Mouse (Mus musculus): ENCODE data around the gene Nav2. TPM values are rescaled to one million over a fixed set of nuclear protein-coding genes. Genes with fewer than 3 reads are reported as not detected.

Gene Nav2
- polyA plus RNA-seq, 1 experiment: 21.9 TPM

DNA sequence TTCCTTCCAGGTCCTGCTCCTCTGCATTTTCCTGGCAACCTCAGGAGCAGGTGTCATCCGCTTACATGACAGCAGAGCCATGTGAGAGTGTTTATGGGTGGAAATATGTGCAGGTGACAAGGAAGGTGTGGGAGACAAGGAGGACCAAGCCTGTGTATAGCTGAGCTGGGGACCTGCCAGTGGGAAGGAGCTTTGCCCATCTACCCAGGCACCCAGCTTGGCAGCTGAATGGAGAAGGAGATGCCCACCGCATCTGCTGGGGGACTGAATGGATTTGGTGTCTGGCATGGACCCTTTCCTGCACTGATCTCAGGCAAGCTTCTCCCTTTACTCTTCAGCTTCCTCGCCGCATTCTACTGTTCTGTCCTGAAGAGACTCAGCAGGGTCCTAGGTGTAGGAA lies 13.0 kb upstream of the Nav2 start:
- no peaks in the 10 kb centered on the region for H3K79me2 ChIP-seq (ENCODE audit: control insufficient read depth, insufficient read depth)
- no peak overlapping the region for H3K4me3 ChIP-seq
- no peak overlapping the region for H3K4me2 ChIP-seq (ENCODE audit: low read depth)
- H3ac ChIP-seq (ENCODE audit: control insufficient read depth, insufficient read length): no peak overlapping the region
- H3K27me3 ChIP-seq (ENCODE audit: control insufficient read depth, insufficient read depth, insufficient read length): no peaks in the 10 kb centered on the region
- TF ChIP-seq TCF12 (IDR thresholded peaks at IDR 0.05; ENCODE audit: insufficient read depth, poor library complexity, severe bottlenecking) (no peak), CEBPB (IDR thresholded peaks at IDR 0.05; ENCODE audit: insufficient read depth, poor library complexity, severe bottlenecking) (no peak), REST (IDR thresholded peaks at IDR 0.05; ENCODE audit: insufficient read depth, insufficient read length) (no peak), E2F4 (IDR thresholded peaks at IDR 0.05; ENCODE audit: insufficient read depth) (no peak), TCF3 (IDR thresholded peaks at IDR 0.05; ENCODE audit: insufficient read length, low read depth) (no peak), SRF (IDR thresholded peaks at IDR 0.05; ENCODE audit: control insufficient read depth, insufficient read length, low read depth) (no peak), POLR2A (IDR thresholded peaks at IDR 0.05; ENCODE audit: insufficient read length, low read depth) (no peak), POLR2AphosphoS2 (IDR thresholded peaks at IDR 0.05; ENCODE audit: insufficient read length, low read depth) (no peak), MYOG (IDR thresholded peaks at IDR 0.05; ENCODE audit: control insufficient read depth in 1 of 3, insufficient read depth in 1 of 3, insufficient read length in 2 of 3, low read depth in 2 of 3) (no peak), MAX (IDR thresholded peaks at IDR 0.05; ENCODE audit: low read depth) (no peak), USF1 (IDR thresholded peaks at IDR 0.05; ENCODE audit: low read depth) (no peak)
- no peaks in the 10 kb centered on the region for H3K36me3 ChIP-seq (ENCODE audit: control insufficient read depth, insufficient read depth)

DNA sequence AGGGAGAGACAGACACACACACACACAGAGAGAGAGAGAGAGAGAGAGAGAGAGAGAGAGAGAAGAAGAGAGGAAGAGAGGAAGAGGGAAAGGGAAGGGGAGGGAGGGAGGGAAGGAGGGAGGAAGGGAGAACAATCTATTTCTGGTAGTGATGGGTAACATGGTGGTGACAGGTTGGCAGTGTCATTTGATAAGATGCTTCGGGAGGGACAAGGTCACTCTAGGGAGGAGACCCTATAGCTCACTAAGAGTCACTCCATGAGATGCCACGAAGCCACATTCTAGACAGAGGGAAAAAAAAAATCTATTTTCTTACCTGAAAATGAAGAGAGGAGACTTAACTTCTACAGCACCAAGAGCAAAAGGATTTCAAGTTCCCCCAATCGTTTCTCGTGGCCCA lies 12.5 kb upstream of the Nav2 start:
- H3K4me2 ChIP-seq (ENCODE audit: low read depth): no peak overlapping the region
- no peaks in the 10 kb centered on the region for H3K27me3 ChIP-seq (ENCODE audit: control insufficient read depth, insufficient read depth, insufficient read length)
- H3K36me3 ChIP-seq (ENCODE audit: control insufficient read depth, insufficient read depth): no peaks in the 10 kb centered on the region
- H3K79me2 ChIP-seq (ENCODE audit: control insufficient read depth, insufficient read depth): no peaks in the 10 kb centered on the region
- TF ChIP-seq TCF3 (IDR thresholded peaks at IDR 0.05; ENCODE audit: insufficient read length, low read depth) (no peak), SRF (IDR thresholded peaks at IDR 0.05; ENCODE audit: control insufficient read depth, insufficient read length, low read depth) (no peak), TCF12 (IDR thresholded peaks at IDR 0.05; ENCODE audit: insufficient read depth, poor library complexity, severe bottlenecking) (no peak), POLR2AphosphoS2 (IDR thresholded peaks at IDR 0.05; ENCODE audit: insufficient read length, low read depth) (no peak), E2F4 (IDR thresholded peaks at IDR 0.05; ENCODE audit: insufficient read depth) (no peak)
- no peak overlapping the region for H3K4me3 ChIP-seq
- no peak overlapping the region for H3ac ChIP-seq (ENCODE audit: control insufficient read depth, insufficient read length)

DNA sequence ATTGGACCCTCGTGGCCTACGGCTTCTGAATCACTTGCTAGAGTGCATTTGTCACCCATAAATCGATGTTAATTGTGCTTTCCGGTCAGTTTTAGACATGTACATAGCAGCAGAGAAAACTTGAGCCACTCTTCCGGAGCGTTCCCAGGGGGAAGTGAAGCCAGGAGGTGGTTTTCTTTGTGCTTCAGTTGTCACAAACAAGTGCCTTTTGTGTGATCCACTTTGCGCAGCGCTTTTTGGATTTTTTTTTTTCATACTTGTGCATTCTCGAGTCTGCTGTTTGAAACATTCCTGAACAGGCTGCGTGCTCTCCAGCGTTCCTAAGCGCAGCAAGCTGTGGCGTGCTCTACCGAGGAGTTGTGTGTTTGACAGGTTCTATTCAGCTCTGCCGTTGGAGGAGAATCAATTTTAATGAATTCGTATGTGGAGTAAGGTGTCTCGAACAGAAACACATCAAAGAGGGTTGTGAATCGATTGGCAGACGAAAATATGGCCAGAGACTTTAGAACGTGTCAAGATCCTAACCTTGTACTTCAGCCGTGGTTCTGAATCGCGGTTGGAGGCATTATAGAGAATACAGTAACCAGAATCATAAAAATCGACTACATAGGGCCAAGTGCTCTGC lies 10.9 kb upstream of the Nav2 start:
- no peak overlapping the region for H3K4me3 ChIP-seq
- H3K36me3 ChIP-seq (ENCODE audit: control insufficient read depth, insufficient read depth): no peaks in the 10 kb centered on the region
- no peaks in the 10 kb centered on the region for H3K79me2 ChIP-seq (ENCODE audit: control insufficient read depth, insufficient read depth)
- no peak overlapping the region for H3ac ChIP-seq (ENCODE audit: control insufficient read depth, insufficient read length)
- TF ChIP-seq TCF12 (IDR thresholded peaks at IDR 0.05; ENCODE audit: insufficient read depth, poor library complexity, severe bottlenecking) (no peak), E2F4 (IDR thresholded peaks at IDR 0.05; ENCODE audit: insufficient read depth) (no peak), TCF3 (IDR thresholded peaks at IDR 0.05; ENCODE audit: insufficient read length, low read depth) (no peak)
- no peaks in the 10 kb centered on the region for H3K27me3 ChIP-seq (ENCODE audit: control insufficient read depth, insufficient read depth, insufficient read length)
- no peak overlapping the region for H3K4me2 ChIP-seq (ENCODE audit: low read depth)

DNA sequence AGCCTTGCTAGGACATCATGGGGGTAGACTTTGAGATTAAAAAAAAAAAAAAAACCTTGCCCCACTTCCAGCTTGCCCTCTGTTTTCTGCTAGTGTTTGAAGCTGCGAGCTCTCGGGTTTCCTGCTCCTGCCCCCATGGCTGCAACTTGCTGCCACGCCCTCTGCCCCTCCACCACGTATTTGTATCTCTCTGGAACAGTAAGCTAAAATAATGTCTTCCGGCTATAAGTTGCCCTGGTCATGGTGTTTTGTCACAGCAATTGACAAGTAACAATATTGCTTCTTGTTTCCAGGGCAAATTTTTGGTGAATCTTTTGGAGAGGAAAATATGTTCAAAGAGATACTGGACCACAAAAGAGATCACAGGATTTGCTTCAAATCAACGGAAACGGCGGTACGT lies 10.1 kb upstream of the Nav2 start:
- Histone ChIP-seq H3K79me2 (ENCODE audit: control insufficient read depth, insufficient read depth) (no peaks in the 10 kb centered on the region), H3K4me2 (ENCODE audit: low read depth) (no peak overlapping the region), H3K36me3 (ENCODE audit: control insufficient read depth, insufficient read depth) (no peaks in the 10 kb centered on the region), H3K4me3 (no peak overlapping the region), H3K27me3 (ENCODE audit: control insufficient read depth, insufficient read depth, insufficient read length) (no peaks in the 10 kb centered on the region), H3ac (ENCODE audit: control insufficient read depth, insufficient read length) (no peak overlapping the region)
- no peak for TF ChIP-seq SRF (IDR thresholded peaks at IDR 0.05; ENCODE audit: control insufficient read depth, insufficient read length, low read depth)

DNA sequence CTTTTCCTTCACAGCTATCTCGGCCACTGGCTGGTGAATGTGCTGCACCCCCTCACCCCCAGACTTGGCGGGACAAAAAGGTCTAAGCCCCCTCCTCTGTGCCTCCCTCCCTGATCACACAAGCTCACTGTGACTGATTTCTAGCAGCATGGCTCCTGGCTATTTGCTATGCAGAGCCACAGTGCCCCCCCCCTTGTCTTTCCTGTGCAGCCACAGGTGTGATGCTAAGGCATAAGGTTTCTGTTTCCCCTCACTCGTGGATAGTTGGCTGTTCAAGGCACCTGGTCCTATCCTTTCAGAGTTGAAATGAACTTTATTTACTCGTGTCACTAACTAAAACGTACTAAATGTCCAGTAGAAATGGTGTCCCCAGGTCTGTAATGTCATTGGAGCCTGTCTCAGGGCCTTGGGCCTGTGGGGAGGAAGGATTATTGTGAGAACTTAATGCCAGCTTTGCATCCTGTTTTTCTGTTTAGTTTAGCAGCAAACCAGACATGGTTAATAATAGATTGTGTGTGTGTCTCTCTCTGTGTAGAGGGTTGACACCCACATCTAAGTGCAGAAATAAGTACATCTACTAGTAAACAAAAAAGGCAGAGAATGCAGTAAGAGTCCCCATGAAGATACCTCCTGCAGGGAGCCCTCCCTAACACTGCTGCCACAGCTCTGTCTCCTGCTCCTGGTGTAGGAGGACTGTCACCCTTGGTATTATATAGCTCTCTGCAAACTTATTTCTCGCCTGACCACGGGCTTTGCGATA lies 7.9 kb upstream of the Nav2 start:
- no peaks in the 10 kb centered on the region for H3K36me3 ChIP-seq (ENCODE audit: control insufficient read depth, insufficient read depth)
- H3ac ChIP-seq (ENCODE audit: control insufficient read depth, insufficient read length): no peak overlapping the region
- no peaks in the 10 kb centered on the region for H3K27me3 ChIP-seq (ENCODE audit: control insufficient read depth, insufficient read depth, insufficient read length)
- no peaks in the 10 kb centered on the region for H3K79me2 ChIP-seq (ENCODE audit: control insufficient read depth, insufficient read depth)
- H3K4me2 ChIP-seq (ENCODE audit: low read depth): no peak overlapping the region
- no peak overlapping the region for H3K4me3 ChIP-seq
- no peak for TF ChIP-seq POLR2A (IDR thresholded peaks at IDR 0.05; ENCODE audit: insufficient read length, low read depth)
- no peak for TF ChIP-seq MAX (IDR thresholded peaks at IDR 0.05; ENCODE audit: low read depth)
- TF ChIP-seq MYOG (IDR thresholded peaks at IDR 0.05; ENCODE audit: control insufficient read depth in 1 of 3, insufficient read depth in 1 of 3, insufficient read length in 2 of 3, low read depth in 2 of 3): no peak
- no peak for TF ChIP-seq TCF3 (IDR thresholded peaks at IDR 0.05; ENCODE audit: insufficient read length, low read depth)
- no peak for TF ChIP-seq POLR2AphosphoS2 (IDR thresholded peaks at IDR 0.05; ENCODE audit: insufficient read length, low read depth)
- no peak for TF ChIP-seq REST (IDR thresholded peaks at IDR 0.05; ENCODE audit: insufficient read depth, insufficient read length)
- no peak for TF ChIP-seq E2F4 (IDR thresholded peaks at IDR 0.05; ENCODE audit: insufficient read depth)
- no peak for TF ChIP-seq USF1 (IDR thresholded peaks at IDR 0.05; ENCODE audit: low read depth)
- TF ChIP-seq SRF (IDR thresholded peaks at IDR 0.05; ENCODE audit: control insufficient read depth, insufficient read length, low read depth): no peak
